Mouse (Mus musculus) embryonic facial prominence, embryonic 13.5 days (tissue): Measurements from ENCODE around the gene Kif28. TPM values are rescaled to one million over a fixed set of nuclear protein-coding genes. Genes with fewer than 3 reads are reported as not detected.

Experiments used
- ATAC-seq: fragments of 200-750 bp; cut with Nextera tagmentation; 2 replicates; pipeline ENCODE4 v1.8.0; 2017; ENCODE audit warnings: low read depth; ENCODE audit not compliant: insufficient number of reproducible peaks, insufficient read depth, low FRiP score, low TSS enrichment
- H3K27ac ChIP-seq: fragments of 300-500 bp; sonication (generic); 2 replicates; pipeline ENCODE4 v1.5.1; 2015; ENCODE audit warnings: moderate library complexity, mild to moderate bottlenecking, inconsistent platforms
- H3K27me3 ChIP-seq: fragments of 300-500 bp; sonication (generic); 2 replicates; pipeline ENCODE4 v1.6.1; 2015; ENCODE audit warnings: mild to moderate bottlenecking, inconsistent platforms
- H3K36me3 ChIP-seq: fragments of 300-500 bp; sonication (generic); 2 replicates; pipeline ENCODE4 v1.6.1; 2015; ENCODE audit warnings: mild to moderate bottlenecking, inconsistent platforms
- H3K4me1 ChIP-seq: fragments of 300-500 bp; sonication (generic); 2 replicates; pipeline ENCODE4 v1.6.1; 2015; ENCODE audit warnings: inconsistent platforms
- H3K4me2 ChIP-seq: fragments of 300-500 bp; sonication (generic); 2 replicates; pipeline ENCODE4 v1.6.1; 2015; ENCODE audit warnings: moderate library complexity, mild to moderate bottlenecking, inconsistent platforms
- H3K4me3 ChIP-seq: fragments of 300-500 bp; sonication (generic); 2 replicates; pipeline ENCODE4 v1.5.1; 2015; ENCODE audit warnings: mild to moderate bottlenecking, inconsistent platforms
- H3K9ac ChIP-seq: fragments of 300-500 bp; sonication (generic); 2 replicates; pipeline ENCODE4 v1.6.1; 2015; ENCODE audit warnings: mild to moderate bottlenecking, inconsistent platforms
- H3K9me3 ChIP-seq: fragments of 300-500 bp; sonication (generic); 2 replicates; pipeline ENCODE4 v1.6.1; 2016; ENCODE audit warnings: inconsistent platforms
- WGBS: fragments of 180-500 bp; shearing (Covaris S2); methylation state at CpG from one replicate; pipeline ENCODE4 v1.1.7; 2015; ENCODE audit warnings: mixed read lengths; 5-methylcytosine and 5-hydroxymethylcytosine counted together
- polyA plus RNA-seq: library from polyadenylated mRNA; unstranded; fragments of >200 nt; fragmentation: Nextera tagmentation; extraction: Ambion mirVana; gene quantifications from 2 replicates; pipeline ENCODE4 v1.2.1, GENCODE M21; 2015

Gene Kif28
- polyA plus RNA-seq, result not detected in 2 replicates

DNA sequence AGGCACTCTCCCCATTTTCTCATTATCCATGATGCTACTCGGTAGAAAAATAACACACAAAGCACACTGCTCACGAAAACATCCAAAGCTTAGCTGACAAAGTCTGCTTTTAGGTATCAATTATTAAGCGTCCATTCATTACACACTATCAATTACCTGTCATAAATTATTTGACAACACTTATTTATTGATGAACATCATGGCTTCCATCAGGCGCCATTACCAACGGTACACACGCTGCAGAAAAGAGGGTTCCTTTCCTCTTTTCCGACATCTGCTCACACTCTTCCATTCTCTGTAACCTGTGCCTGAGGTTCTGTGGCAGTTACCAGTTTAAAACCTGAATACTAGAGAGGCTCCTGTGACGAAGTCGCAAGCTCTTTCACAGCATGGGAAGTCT is at the start of gene Kif28:
Gene Kif28, minus strand, starts transcription at position 101 of the 400 bp plus-strand sequence.
- WGBS, result 93% methylated on average over 9 of the region's 9 CpGs
- Histone ChIP-seq H3K27ac (no peak within 1 kb of the TSS), H3K4me3 (no peak within 1 kb of the TSS), H3K27me3 (no peaks in the 10 kb centered on the region), H3K4me2 (no peak within 1 kb of the TSS), H3K4me1 (no peaks in the 10 kb centered on the region), H3K36me3 (peaks cover 58% of the 10 kb centered on the region), H3K9me3 (no peaks in the 10 kb centered on the region), H3K9ac (no peak within 1 kb of the TSS)
- no peak for ATAC-seq

DNA sequence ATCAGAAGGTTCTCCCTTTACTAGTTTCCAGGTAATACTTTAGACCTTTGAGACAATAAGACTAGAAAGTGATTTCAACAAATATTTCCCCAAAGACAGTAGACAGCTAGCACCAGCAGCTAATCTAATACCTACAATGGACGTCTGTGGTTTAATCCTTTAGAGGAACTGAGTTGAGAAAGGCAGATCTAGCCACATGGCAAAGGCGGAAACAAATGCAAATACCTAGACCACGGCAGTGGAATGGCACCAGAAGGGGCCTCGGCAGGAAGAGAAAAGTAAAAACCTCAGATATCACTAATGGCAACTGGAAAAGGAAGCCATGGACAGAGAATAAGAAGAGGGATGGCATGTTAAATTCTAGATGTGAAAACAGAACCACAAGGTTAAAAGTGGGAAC is 42.2 kb upstream of the Kif28 start:
- Histone ChIP-seq H3K4me3 (no peak overlapping the region), H3K9ac (no peak overlapping the region), H3K27ac (no peak overlapping the region), H3K4me1 (no peaks in the 10 kb centered on the region), H3K4me2 (no peak overlapping the region), H3K9me3 (no peaks in the 10 kb centered on the region), H3K36me3 (peaks cover 80% of the 10 kb centered on the region), H3K27me3 (no peaks in the 10 kb centered on the region)
- WGBS, result 81% methylated on average over 4 of the region's 4 CpGs
- no peak for ATAC-seq

DNA sequence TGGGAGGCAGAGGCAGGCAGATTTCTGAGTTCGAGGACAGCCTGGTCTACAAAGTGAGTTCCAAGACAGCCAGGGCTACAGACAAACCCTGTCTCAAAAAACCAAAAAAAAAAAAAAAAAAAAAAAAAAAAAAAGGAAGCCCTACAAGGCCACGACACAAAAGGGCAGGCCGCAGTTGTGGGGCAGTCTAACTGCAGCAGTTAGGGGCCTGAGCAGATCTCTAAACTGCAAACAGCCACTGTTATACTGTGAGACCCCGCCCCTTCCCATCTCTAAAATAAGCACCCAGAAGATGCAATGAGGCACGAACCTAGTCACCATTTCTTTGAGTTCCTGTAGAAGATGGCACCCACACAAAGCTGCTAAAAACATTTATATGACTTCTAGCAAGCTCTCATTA is 40.4 kb upstream of the Kif28 start:
- no peaks in the 10 kb centered on the region for H3K27me3 ChIP-seq
- H3K4me2 ChIP-seq, result no peak overlapping the region
- no peaks in the 10 kb centered on the region for H3K4me1 ChIP-seq
- no peak overlapping the region for H3K9ac ChIP-seq
- WGBS, result 93% methylated on average over 5 of the region's 5 CpGs
- H3K27ac ChIP-seq, result no peak overlapping the region
- no peak overlapping the region for H3K4me3 ChIP-seq
- no peak for ATAC-seq
- H3K9me3 ChIP-seq, result no peaks in the 10 kb centered on the region
- H3K36me3 ChIP-seq, result peaks cover 75% of the 10 kb centered on the region

DNA sequence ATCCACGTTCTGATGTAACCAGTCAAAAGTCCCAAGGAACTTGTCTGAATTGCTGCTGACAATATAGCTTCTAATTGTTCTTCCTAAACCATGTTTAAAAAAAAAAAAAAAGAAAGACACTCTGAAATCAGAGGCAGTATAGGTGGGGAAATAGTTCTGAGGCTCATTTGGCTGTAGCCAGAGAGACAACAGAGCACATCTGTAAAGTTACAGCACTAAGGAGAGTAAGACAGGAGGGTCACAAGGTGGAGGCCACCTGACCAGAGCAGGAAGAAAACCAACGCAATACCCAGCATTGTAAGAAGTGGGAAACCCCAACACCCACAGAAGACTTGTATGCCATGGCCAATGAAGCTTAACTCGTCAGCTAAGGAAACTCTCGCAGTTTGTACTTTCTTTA is 39.0 kb upstream of the Kif28 start:
- H3K4me3 ChIP-seq, result no peak overlapping the region
- H3K36me3 ChIP-seq, result peaks cover 75% of the 10 kb centered on the region
- no peak for ATAC-seq
- no peaks in the 10 kb centered on the region for H3K9me3 ChIP-seq
- H3K27ac ChIP-seq, result no peak overlapping the region
- H3K27me3 ChIP-seq, result no peaks in the 10 kb centered on the region
- 86% methylated on average over 4 of the region's 4 CpGs for WGBS
- no peaks in the 10 kb centered on the region for H3K4me1 ChIP-seq
- no peak overlapping the region for H3K4me2 ChIP-seq
- no peak overlapping the region for H3K9ac ChIP-seq

DNA sequence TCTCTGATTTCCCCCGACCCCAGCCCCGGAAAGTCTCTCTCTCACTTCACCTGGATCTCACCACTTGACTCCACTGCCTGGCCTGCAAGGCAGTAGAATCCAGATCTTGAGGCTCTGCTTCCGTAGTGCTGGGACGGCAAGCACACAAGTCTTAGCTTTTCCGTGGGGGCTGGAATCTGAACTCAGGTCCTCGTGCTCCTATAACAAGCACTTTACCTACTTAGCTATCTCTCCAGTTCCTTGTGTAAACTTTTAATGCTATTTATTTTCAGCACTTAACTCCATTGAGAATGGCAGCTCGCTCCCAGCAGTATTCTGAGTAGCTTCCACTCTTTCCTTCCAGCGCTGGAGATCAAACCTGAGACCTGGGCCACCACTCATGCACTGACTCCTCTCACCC is 31.8 kb upstream of the Kif28 start:
- Histone ChIP-seq H3K27me3 (no peaks in the 10 kb centered on the region), H3K9me3 (no peaks in the 10 kb centered on the region), H3K4me3 (no peak overlapping the region), H3K4me1 (no peaks in the 10 kb centered on the region), H3K4me2 (no peak overlapping the region), H3K9ac (no peak overlapping the region), H3K36me3 (peaks cover 83% of the 10 kb centered on the region), H3K27ac (no peak overlapping the region)
- 95% methylated on average over 8 of the region's 8 CpGs for WGBS
- no peak for ATAC-seq

DNA sequence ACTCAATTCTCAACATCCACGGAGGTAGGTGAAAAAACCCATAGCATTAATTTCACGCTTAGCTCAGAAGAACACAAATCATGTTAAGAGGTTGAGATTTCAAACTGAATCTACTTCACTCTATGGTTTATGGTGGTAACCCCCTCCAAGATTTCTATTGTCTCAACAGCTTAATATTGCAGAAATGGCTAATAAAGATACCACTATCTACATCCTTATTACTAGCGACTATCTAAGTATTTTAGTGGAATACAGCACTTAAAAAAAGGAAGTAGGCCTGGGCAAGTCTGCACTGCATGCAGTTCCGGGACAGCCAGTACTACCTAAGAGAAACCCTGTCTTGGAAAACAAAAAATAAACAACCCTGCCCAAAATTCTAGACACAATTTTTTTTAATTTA is 15.5 kb upstream of the Kif28 start:
- ATAC-seq, result no peak
- Histone ChIP-seq H3K36me3 (peaks cover 83% of the 10 kb centered on the region), H3K4me2 (no peak overlapping the region), H3K4me1 (no peaks in the 10 kb centered on the region), H3K27me3 (no peaks in the 10 kb centered on the region), H3K27ac (no peak overlapping the region), H3K9me3 (no peaks in the 10 kb centered on the region), H3K9ac (no peak overlapping the region), H3K4me3 (no peak overlapping the region)
- 90% methylated on average over 4 of the region's 4 CpGs for WGBS

DNA sequence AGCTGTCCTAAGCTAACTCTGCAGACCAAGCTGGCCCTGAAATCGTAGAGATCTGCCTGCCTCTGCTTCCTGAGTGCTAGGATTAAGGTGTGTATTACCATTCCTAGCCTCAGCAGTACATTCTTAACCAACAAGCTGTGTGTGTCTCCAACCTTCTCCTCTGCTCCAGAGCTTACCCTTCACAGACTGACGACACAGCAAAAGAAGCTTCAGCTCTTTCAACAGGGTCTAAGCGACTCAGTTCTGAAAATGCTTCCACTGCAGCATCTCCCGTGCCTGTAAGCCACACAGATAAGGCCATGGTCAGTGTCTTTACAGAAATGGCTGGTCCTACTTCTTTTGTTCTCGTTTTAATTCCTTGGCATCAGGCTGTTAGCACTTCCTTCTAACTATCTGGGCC is 15.0 kb upstream of the Kif28 start:
- 91% methylated on average over 5 of the region's 5 CpGs for WGBS
- ATAC-seq, result no peak
- no peak overlapping the region for H3K4me3 ChIP-seq
- peaks cover 84% of the 10 kb centered on the region for H3K36me3 ChIP-seq
- H3K9ac ChIP-seq, result no peak overlapping the region
- H3K9me3 ChIP-seq, result no peaks in the 10 kb centered on the region
- H3K27me3 ChIP-seq, result no peaks in the 10 kb centered on the region
- H3K4me2 ChIP-seq, result no peak overlapping the region
- no peaks in the 10 kb centered on the region for H3K4me1 ChIP-seq
- no peak overlapping the region for H3K27ac ChIP-seq

DNA sequence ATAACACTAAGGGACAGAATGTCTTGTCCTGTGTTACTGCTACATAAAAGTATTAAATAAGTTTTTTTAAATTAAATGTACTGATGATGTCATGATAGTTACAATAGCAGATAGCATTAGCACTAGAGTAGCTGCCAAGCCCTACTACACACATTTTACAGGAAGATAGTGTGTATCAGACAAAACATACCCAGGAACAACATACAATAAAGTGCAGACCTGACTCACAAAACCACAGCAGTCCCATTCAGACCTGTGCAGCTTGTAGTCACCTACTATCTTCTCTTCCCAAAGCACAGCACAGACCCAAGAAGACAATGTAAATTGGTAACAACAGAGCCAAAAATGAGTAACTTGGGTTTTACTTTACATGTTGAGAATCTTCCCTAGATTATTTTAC is 11.4 kb upstream of the Kif28 start:
- no peak for ATAC-seq
- Histone ChIP-seq H3K4me1 (no peaks in the 10 kb centered on the region), H3K27me3 (no peaks in the 10 kb centered on the region), H3K4me3 (no peak overlapping the region), H3K4me2 (no peak overlapping the region), H3K9ac (no peak overlapping the region), H3K27ac (no peak overlapping the region), H3K9me3 (no peaks in the 10 kb centered on the region), H3K36me3 (peaks cover 80% of the 10 kb centered on the region)

DNA sequence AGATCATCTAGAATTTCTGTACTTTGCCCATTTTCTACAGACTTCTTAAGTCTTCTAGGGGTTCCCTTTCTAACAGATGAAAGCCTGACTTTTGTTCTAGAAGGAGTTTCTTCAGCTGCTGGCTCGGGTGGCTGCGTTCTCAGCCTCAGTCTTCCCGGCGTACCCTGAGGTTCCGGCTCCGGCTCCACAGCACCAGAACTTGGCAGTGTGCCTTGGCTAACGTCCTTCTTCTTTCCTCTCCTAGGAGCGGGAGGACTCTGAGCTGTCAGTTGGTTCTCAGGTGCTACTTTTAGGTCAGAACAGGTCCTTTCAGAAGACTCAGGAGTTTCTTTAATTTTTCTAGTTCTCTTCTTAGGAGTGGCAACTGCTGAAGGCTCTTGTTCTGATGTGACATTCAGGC is 7.9 kb upstream of the Kif28 start:
- Histone ChIP-seq H3K36me3 (peaks cover 73% of the 10 kb centered on the region), H3K9ac (no peak overlapping the region), H3K9me3 (no peaks in the 10 kb centered on the region), H3K4me1 (no peaks in the 10 kb centered on the region), H3K27ac (no peak overlapping the region), H3K27me3 (no peaks in the 10 kb centered on the region), H3K4me3 (no peak overlapping the region), H3K4me2 (no peak overlapping the region)
- no peak for ATAC-seq
- WGBS, result 95% methylated on average over 8 of the region's 8 CpGs

DNA sequence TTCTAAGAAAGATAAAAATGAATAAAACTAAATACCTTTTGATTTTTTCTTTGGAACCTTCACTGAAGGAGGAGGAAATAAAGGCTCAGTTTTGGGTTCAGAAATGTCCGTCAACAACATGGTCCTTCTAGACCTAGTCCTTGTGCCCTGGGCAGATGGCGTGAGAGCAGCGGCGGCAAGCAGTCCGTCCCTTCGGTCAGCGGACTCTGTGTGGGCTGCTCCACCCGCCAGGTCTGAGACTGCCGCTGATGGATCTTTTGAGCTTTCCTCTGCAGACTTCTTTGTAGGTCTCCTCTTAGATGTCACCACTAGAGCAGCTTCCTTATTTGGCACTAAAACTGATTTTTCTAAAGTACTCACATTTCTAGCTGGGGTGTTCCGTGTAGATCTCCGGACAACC is 7.2 kb upstream of the Kif28 start:
- H3K27me3 ChIP-seq, result no peaks in the 10 kb centered on the region
- no peak overlapping the region for H3K4me2 ChIP-seq
- 94% methylated on average over 11 of the region's 11 CpGs for WGBS
- no peak overlapping the region for H3K27ac ChIP-seq
- H3K9me3 ChIP-seq, result no peaks in the 10 kb centered on the region
- H3K4me3 ChIP-seq, result no peak overlapping the region
- no peak overlapping the region for H3K9ac ChIP-seq
- H3K36me3 ChIP-seq, result peaks cover 75% of the 10 kb centered on the region
- no peaks in the 10 kb centered on the region for H3K4me1 ChIP-seq
- no peak for ATAC-seq

DNA sequence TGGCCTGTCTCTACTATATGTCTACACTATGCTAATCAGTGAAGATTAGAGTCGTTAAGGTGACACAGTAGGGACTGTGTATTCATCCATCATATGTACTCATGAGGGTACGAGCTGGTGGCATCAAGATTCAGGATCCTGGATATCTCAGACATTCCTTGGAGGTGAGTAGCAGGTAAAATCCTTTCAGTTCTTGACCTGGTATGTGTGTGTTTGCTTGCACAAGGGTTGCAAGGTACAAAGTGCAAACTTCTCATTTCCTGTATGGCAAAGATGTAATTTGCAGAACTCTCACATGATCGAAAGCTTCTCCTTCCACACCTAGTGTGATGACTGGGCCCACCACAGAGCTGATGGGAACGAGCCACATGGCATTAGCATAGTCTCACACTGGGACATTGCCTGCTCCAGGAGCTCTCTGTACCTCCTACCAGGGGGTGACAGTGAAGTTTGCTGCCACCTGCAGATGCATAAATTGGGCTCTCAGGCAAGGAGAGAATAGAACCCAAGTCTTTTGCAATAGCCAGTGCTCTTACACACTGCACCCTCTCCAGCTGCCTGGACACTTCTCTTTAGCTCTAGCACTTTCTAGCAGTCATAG is 1.4 kb downstream of the Kif28 start:
- Histone ChIP-seq H3K36me3 (peaks cover 52% of the 10 kb centered on the region), H3K27me3 (no peaks in the 10 kb centered on the region), H3K9me3 (no peaks in the 10 kb centered on the region), H3K27ac (no peak overlapping the region), H3K4me2 (no peak overlapping the region), H3K4me1 (no peaks in the 10 kb centered on the region), H3K4me3 (no peak overlapping the region), H3K9ac (no peak overlapping the region)
- 87% methylated on average over 4 of the region's 4 CpGs for WGBS
- ATAC-seq, result no peak

DNA sequence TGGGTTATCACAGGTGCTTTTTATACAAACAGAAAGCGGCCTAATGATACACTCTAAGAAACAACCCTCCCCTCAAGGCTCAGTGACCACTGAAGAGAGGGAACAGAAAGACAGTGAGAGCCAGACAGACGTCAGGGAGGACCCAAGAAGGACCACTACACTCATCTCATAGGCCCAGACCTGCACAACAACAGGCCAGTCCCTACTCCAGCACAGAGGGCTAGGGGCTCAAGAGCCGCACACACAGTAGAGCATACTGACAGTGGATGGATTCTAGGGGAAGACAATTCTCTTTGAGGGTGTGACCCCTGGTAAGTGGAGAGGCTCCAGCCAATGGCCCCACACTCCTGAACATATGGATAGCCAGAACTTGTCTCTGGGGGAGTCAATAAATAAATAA is 8.6 kb downstream of the Kif28 start:
- Histone ChIP-seq H3K9me3 (no peaks in the 10 kb centered on the region), H3K4me2 (no peak overlapping the region), H3K4me1 (no peaks in the 10 kb centered on the region), H3K27me3 (no peaks in the 10 kb centered on the region), H3K27ac (no peak overlapping the region), H3K4me3 (no peak overlapping the region), H3K36me3 (no peaks in the 10 kb centered on the region), H3K9ac (no peak overlapping the region)
- WGBS, result 82% methylated on average over 3 of the region's 3 CpGs
- ATAC-seq, result no peak
